Mouse (Mus musculus) ES-E14 (cell line): ENCODE results near the gene Atp1a1.

Source experiments
- CHD2 ChIP-seq: IDR thresholded peaks from 2 replicates; pipeline ENCODE4 v1.6.1; 2014; ENCODE audit warnings: mild to moderate bottlenecking, low read depth, low read length, inconsistent platforms
- HCFC1 ChIP-seq: IDR thresholded peaks from 2 replicates; pipeline ENCODE4 v1.6.1; 2012; ENCODE audit warnings: low read length, inconsistent platforms, borderline replicate concordance; ENCODE audit not compliant: insufficient read depth
- MAFK ChIP-seq: IDR thresholded peaks from 2 replicates; pipeline ENCODE4 v1.6.1; 2014; ENCODE audit warnings: mild to moderate bottlenecking, low read depth, low read length, inconsistent platforms; ENCODE audit not compliant: insufficient read depth
- ZC3H11A ChIP-seq: IDR thresholded peaks from 2 replicates; pipeline ENCODE4 v1.6.1; 2012; ENCODE audit warnings: low read depth, mild to moderate bottlenecking, inconsistent platforms, low read length, borderline replicate concordance
- ZNF384 ChIP-seq: IDR thresholded peaks from 2 replicates; pipeline ENCODE4 v1.6.1; 2012; ENCODE audit warnings: low read depth, low read length, inconsistent platforms

- TF ChIP-seq MAFK (no peak), HCFC1 (no peak), ZC3H11A (no peak), CHD2 (no peak), ZNF384 (no peak)
These were observed 28.9 kb downstream of the Atp1a1 start for GRCm38 (mm10) chr3:101575527-101576085.
